Comparison of ENCODE assay signal across 8 mouse cellular contexts in genomic region chrX:94233936-94234531, GRCm38 (mm10). TPM values are rescaled to one million over a fixed set of nuclear protein-coding genes. Genes with fewer than 3 reads are reported as not detected.
A peak's percentile ranks its signal among the peaks of the same experiment; 100 is the strongest.
DNase-seq lines count a peak whose midpoint lies in the region; ATAC-seq and TF ChIP-seq lines count a peak whose summit lies in the region.

No protein-coding gene starts in this region.

- TF ChIP-seq POLR2A in cerebellum, adult 2 months (IDR thresholded peaks at IDR 0.05; ENCODE audit: borderline replicate concordance, insufficient read depth, low read length) = no peak
- TF ChIP-seq POLR2A in testis, adult 2 months (IDR thresholded peaks at IDR 0.05; ENCODE audit: control insufficient read depth, low read depth, low read length) = no peak

- H3K4me1 ChIP-seq in cerebellum, adult 2 months (ENCODE audit: control insufficient read depth, insufficient read depth, low read length) = no peaks in the 10 kb centered on the region
- no peaks in the 10 kb centered on the region for H3K4me1 ChIP-seq in testis, adult 2 months (ENCODE audit: control insufficient read depth, insufficient read depth, low read length)
- H3K4me1 ChIP-seq in limb, embryonic 11.5 days (ENCODE audit: control insufficient read depth, insufficient read depth, low read length) = no peaks in the 10 kb centered on the region
- no peaks in the 10 kb centered on the region for H3K4me1 ChIP-seq in neural tube, embryonic 14.5 days (ENCODE audit: control insufficient read depth, insufficient read depth, low read length)

- intact Hi-C loops in left cerebral cortex, postnatal 14 days (cut with DNase I) = loop anchor here (2.0 to 10.0 kb wide), 2 partner anchors 21 to 131 kb away; partner anchors contain the start of genes Apoo, Eif2s3x and Fam90a1b

- no peak for TF ChIP-seq CTCF in cerebellum, adult 2 months (IDR thresholded peaks at IDR 0.05; ENCODE audit: borderline replicate concordance, insufficient read depth, low read depth, low read length)
- TF ChIP-seq CTCF in testis, adult 2 months (IDR thresholded peaks at IDR 0.05; ENCODE audit: control insufficient read depth, insufficient read depth, insufficient replicate concordance, low read depth, low read length) = no peak

- 7% methylated on average over 21 of the region's 25 CpGs for WGBS in cerebellum, adult 2 months
- WGBS in limb, embryonic 11.5 days = 19% methylated on average over 25 of the region's 25 CpGs
- 13% methylated on average over 20 of the region's 25 CpGs for WGBS in neural tube, embryonic 14.5 days

- no peaks in the 10 kb centered on the region for H3K9me3 ChIP-seq in limb, embryonic 11.5 days (ENCODE audit: control insufficient read depth, low read length)
- no peaks in the 10 kb centered on the region for H3K9me3 ChIP-seq in neural tube, embryonic 14.5 days (ENCODE audit: control insufficient read depth, low read length)

- DNase-seq in cerebellum, adult 2 months = no peak
- DNase-seq in cerebellum, postnatal 36 days = no peak
- DNase-seq in testis, postnatal 10 days (ENCODE audit: low spot score) = no peak
- no peak for DNase-seq in limb, embryonic 11.5 days (ENCODE audit: low spot score)
- DNase-seq in left cerebral cortex, postnatal 14 days (ENCODE audit: low spot score in 2 of 2) = no peak
- no peak for DNase-seq in layer of hippocampus, adult 11-12 months (ENCODE audit: low spot score)

- peak overlapping the region; percentile 47 for H3K4me2 ChIP-seq in limb, embryonic 11.5 days (ENCODE audit: low read depth, severe bottlenecking)
- H3K4me2 ChIP-seq in neural tube, embryonic 14.5 days (ENCODE audit: low read depth, low read length) = peak overlapping the region; percentile 40

- ATAC-seq in limb, embryonic 11.5 days (ENCODE audit: insufficient number of reproducible peaks, low FRiP score, low TSS enrichment, low read depth) = no peak
- no peak; the same call in 1 of the 2 replicates for ATAC-seq in neural tube, embryonic 14.5 days (ENCODE audit: low read depth)

- H3K36me3 ChIP-seq in testis, adult 2 months (ENCODE audit: control insufficient read depth, insufficient read depth, low read length) = no peaks in the 10 kb centered on the region
- H3K36me3 ChIP-seq in limb, embryonic 11.5 days (ENCODE audit: control insufficient read depth, insufficient read depth, low read length) = no peaks in the 10 kb centered on the region
- H3K36me3 ChIP-seq in neural tube, embryonic 14.5 days (ENCODE audit: control insufficient read depth, insufficient read depth, low read length) = no peaks in the 10 kb centered on the region

- H3K4me3 ChIP-seq in cerebellum, adult 2 months (replicated peaks; ENCODE audit: insufficient read depth, low read depth, low read length) = peak overlapping the region; percentile 79
- peak overlapping the region; percentile 96 for H3K4me3 ChIP-seq in testis, adult 2 months (ENCODE audit: control insufficient read depth, low read depth, low read length)
- peak overlapping the region; percentile 59 for H3K4me3 ChIP-seq in limb, embryonic 11.5 days (ENCODE audit: low read depth, low read length)
- peak overlapping the region; percentile 57 for H3K4me3 ChIP-seq in neural tube, embryonic 14.5 days (ENCODE audit: low read depth, low read length)

- no peaks in the 10 kb centered on the region for H3K27me3 ChIP-seq in cerebellum, adult 2 months (ENCODE audit: control insufficient read depth, insufficient read depth, low read length)
- no peaks in the 10 kb centered on the region for H3K27me3 ChIP-seq in testis, adult 2 months (ENCODE audit: control insufficient read depth, insufficient read depth, low read length)
- peaks cover 17% of the 10 kb centered on the region for H3K27me3 ChIP-seq in limb, embryonic 11.5 days (ENCODE audit: control insufficient read depth, insufficient read depth, low read length)
- peaks cover 18% of the 10 kb centered on the region for H3K27me3 ChIP-seq in neural tube, embryonic 14.5 days (ENCODE audit: control insufficient read depth, insufficient read depth, low read length)

- H3K27ac ChIP-seq in cerebellum, adult 2 months (ENCODE audit: insufficient read depth, low read length) = peak overlapping the region; percentile 95
- H3K27ac ChIP-seq in testis, adult 2 months (ENCODE audit: control insufficient read depth, insufficient read depth, low read depth, low read length) = peak overlapping the region; percentile 91; the same call in 1 of the 2 replicates
- peak overlapping the region; percentile 70 for H3K27ac ChIP-seq in limb, embryonic 11.5 days (replicated peaks; ENCODE audit: low read depth, low read length)
- H3K27ac ChIP-seq in neural tube, embryonic 14.5 days (ENCODE audit: low read depth, low read length) = peak overlapping the region; percentile 86

- peak overlapping the region; percentile 72 for H3K9ac ChIP-seq in limb, embryonic 11.5 days (ENCODE audit: low read length)
- H3K9ac ChIP-seq in neural tube, embryonic 14.5 days (replicated peaks; ENCODE audit: low read depth, low read length) = peak overlapping the region; percentile 57

RNA-seq across cellular contexts. Expression of gene Klhl15, which starts 0.4 kb away (rescaled TPM):
- 8.4 and 9.2 TPM in 2 replicates for polyA plus RNA-seq in cerebellum, adult 2 months (2012; rRNA removed)
- 18.8 and 19.4 TPM in 2 replicates for polyA plus RNA-seq in testis, adult 2 months (2012; rRNA removed)
- 8.7 and 9.7 TPM in 2 replicates for polyA plus RNA-seq in limb, embryonic 11.5 days (2014; fragmentation: Nextera tagmentation; extraction: Ambion mirVana)
- polyA plus RNA-seq in neural tube, embryonic 14.5 days (2014; fragmentation: Nextera tagmentation; extraction: Ambion mirVana) = 12.3 and 14.7 TPM in 2 replicates
- 10 to 100 TPM; 22.8 to 26.3 TPM for total RNA-seq in left cerebral cortex, postnatal 14 days (2021)

RNA-seq across cellular contexts. Expression of gene Eif2s3x, which starts 21.4 kb away (rescaled TPM):
- polyA plus RNA-seq in cerebellum, adult 2 months (2012; rRNA removed) = 72.2 and 109 TPM in 2 replicates
- 3.8 and 3.9 TPM in 2 replicates for polyA plus RNA-seq in testis, adult 2 months (2012; rRNA removed)
- 108 and 120 TPM in 2 replicates for polyA plus RNA-seq in limb, embryonic 11.5 days (2014; fragmentation: Nextera tagmentation; extraction: Ambion mirVana)
- 96.2 and 122 TPM in 2 replicates for polyA plus RNA-seq in neural tube, embryonic 14.5 days (2014; fragmentation: Nextera tagmentation; extraction: Ambion mirVana)
- total RNA-seq in left cerebral cortex, postnatal 14 days (2021) = 100 to 1,000 TPM in 1 of 2 experiments, 10 to 100 TPM in 1; 99.0 to 155 TPM

Comparison
In these comparisons a context has a peak if more than half of its experiments do, and no peak if none do; other contexts are left out.
1. RNA of gene Eif2s3x, which starts 21.4 kb away (polyA plus RNA-seq): 96.2 to 122 TPM in neural tube, embryonic 14.5 days, 108 to 120 TPM in limb, embryonic 11.5 days and 72.2 to 109 TPM in cerebellum, adult 2 months; 3.8 to 3.9 TPM in testis, adult 2 months; every median in the first group is over 10 times any median in the second.
2. Peak in every context shown above with its lines, with median percentiles within 50 percentile points of each other: H3K27ac ChIP-seq and H3K4me3 ChIP-seq.